Mouse (Mus musculus) ES-E14 (cell line): ENCODE measurements around the gene Kif11.

ENCODE experiments used
- MAFK ChIP-seq: IDR thresholded peaks from 2 replicates; pipeline ENCODE4 v1.6.1; 2014; ENCODE audit warnings: mild to moderate bottlenecking, low read depth, low read length, inconsistent platforms; ENCODE audit not compliant: insufficient read depth
- ZC3H11A ChIP-seq: IDR thresholded peaks from 2 replicates; pipeline ENCODE4 v1.6.1; 2012; ENCODE audit warnings: low read depth, mild to moderate bottlenecking, inconsistent platforms, low read length, borderline replicate concordance
- ZNF384 ChIP-seq: IDR thresholded peaks from 2 replicates; pipeline ENCODE4 v1.6.1; 2012; ENCODE audit warnings: low read depth, low read length, inconsistent platforms

DNA sequence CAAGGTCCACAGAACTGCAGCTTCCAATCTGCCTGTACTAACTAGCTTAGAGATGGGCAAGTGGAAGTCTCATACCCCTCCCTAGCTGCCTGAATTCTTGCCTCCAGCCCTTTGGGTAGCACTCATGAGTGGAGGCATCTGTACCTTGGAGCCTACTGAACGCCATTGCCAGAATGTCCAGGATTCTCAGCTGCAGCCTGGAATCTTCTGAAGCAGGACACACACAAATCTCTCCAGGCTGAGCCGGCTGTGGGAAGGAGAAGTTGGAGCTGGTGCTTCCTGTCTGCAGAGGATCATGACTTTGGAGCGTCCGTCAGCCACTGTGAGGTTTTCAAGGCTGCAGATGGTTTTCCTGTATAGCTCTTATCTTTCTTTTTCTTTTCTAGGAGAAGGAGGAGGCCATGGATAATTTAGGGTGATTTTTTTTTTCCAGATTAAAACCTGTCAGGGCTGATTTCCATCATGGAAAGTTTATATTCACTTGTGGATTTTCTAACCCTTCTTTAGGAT lies 67.5 kb downstream of the Kif11 start:
- TF ChIP-seq ZC3H11A (no peak), ZNF384 (no peak), MAFK (no peak)
